Mouse (Mus musculus) forebrain, postnatal 0 days (tissue): Measurements from ENCODE around the gene Cep290. TPM values are rescaled to one million over a fixed set of nuclear protein-coding genes. Genes with fewer than 3 reads are reported as not detected.

Experiments
- ATAC-seq: fragments of 200-750 bp; cut with Nextera tagmentation; 2 replicates; pipeline ENCODE4 v1.8.0; 2017; ENCODE audit warnings: mild to moderate bottlenecking, moderate library complexity
- DNase-seq: peaks from one replicate; pipeline ENCODE4 v3.0.0-alpha.2; 2015
- H3K27ac ChIP-seq: fragments of 300-500 bp; sonication (generic); 2 replicates; pipeline ENCODE4 v1.5.1; 2014; ENCODE audit warnings: low read depth, mild to moderate bottlenecking, antibody characterized with exemption, low read length, moderate library complexity, mixed read lengths
- H3K27me3 ChIP-seq: fragments of 300-500 bp; sonication (generic); 2 replicates; pipeline ENCODE4 v1.6.1; 2014; ENCODE audit warnings: mild to moderate bottlenecking, low read length, mixed read lengths; ENCODE audit not compliant: insufficient read depth
- H3K36me3 ChIP-seq: fragments of 300-500 bp; sonication (generic); 2 replicates; pipeline ENCODE4 v1.6.1; 2014; ENCODE audit warnings: mild to moderate bottlenecking, moderate library complexity; ENCODE audit not compliant: insufficient read depth
- H3K4me1 ChIP-seq: fragments of 300-500 bp; sonication (generic); 2 replicates; pipeline ENCODE4 v1.6.1; 2014; ENCODE audit warnings: antibody characterized with exemption; ENCODE audit not compliant: insufficient read depth
- H3K4me2 ChIP-seq: fragments of 300-500 bp; sonication (generic); 2 replicates; pipeline ENCODE4 v1.6.1; 2014; ENCODE audit warnings: low read depth, mild to moderate bottlenecking, moderate library complexity
- H3K4me3 ChIP-seq: fragments of 300-500 bp; sonication (generic); 2 replicates; pipeline ENCODE4 v1.5.1; 2014; ENCODE audit warnings: low read depth, low read length, mixed read lengths
- H3K9ac ChIP-seq: fragments of 300-500 bp; sonication (generic); 2 replicates; pipeline ENCODE4 v1.6.1; 2014; ENCODE audit warnings: mild to moderate bottlenecking
- H3K9me3 ChIP-seq: fragments of 300-500 bp; sonication (generic); 2 replicates; pipeline ENCODE4 v1.6.1; 2016; ENCODE audit warnings: low read length
- CTCF ChIP-seq: sonication (generic); IDR thresholded peaks from 2 replicates; pipeline ENCODE4 v1.5.1; 2016; ENCODE audit warnings: antibody characterized with exemption, control low read depth, low read depth
- WGBS: fragments of 180-500 bp; shearing (Covaris S2); extraction: QIAGEN DNeasy Blood & Tissue Kit; methylation state at CpG from one replicate; pipeline ENCODE4 v1.1.7; 2014; 5-methylcytosine and 5-hydroxymethylcytosine counted together
- polyA plus RNA-seq: library from polyadenylated mRNA; unstranded; fragments of >200 nt; fragmentation: Nextera tagmentation; extraction: Ambion mirVana; gene quantifications from 2 replicates; pipeline ENCODE4 v1.2.1, GENCODE M21; 2015
- total RNA-seq: library from RNA; depleted of rRNA; stranded (reverse); fragments of >200 nt; gene quantifications from 2 replicates; pipeline ENCODE4 v1.2.3, GENCODE M21; 2014; rRNA removed

Cep290 gene
- total and polyA plus RNA-seq, 2 experiments from 2014 or later = 4.0 to 8.0 TPM

DNA sequence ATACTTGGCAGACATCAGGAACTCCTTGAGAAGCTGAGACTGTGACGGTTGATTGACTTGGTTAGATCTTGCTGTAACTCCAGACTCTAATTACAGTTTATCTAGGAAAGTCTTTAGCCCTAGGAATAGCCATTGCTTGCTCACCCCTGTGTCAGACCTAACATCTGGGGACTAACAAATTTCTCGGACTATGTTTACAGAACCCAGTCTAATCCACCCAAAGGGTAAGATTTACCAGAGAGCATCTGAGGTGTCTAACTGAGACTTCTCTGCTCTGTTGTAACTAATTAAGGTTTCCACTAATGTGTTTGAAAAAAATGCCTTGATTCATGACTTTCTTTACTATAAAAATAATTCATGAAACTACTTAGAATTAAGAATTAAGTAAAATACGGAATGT lies 135.1 kb downstream of the Cep290 start:
- no peak overlapping the region for H3K27ac ChIP-seq
- TF ChIP-seq CTCF = no peak
- no peak for DNase-seq
- 82% methylated on average over 3 of the region's 3 CpGs for WGBS
- H3K9ac ChIP-seq = no peak overlapping the region
- H3K27me3 ChIP-seq = no peaks in the 10 kb centered on the region
- no peaks in the 10 kb centered on the region for H3K36me3 ChIP-seq
- ATAC-seq = no peak
- no peaks in the 10 kb centered on the region for H3K9me3 ChIP-seq
- no peak overlapping the region for H3K4me3 ChIP-seq
- no peak overlapping the region for H3K4me2 ChIP-seq
- no peaks in the 10 kb centered on the region for H3K4me1 ChIP-seq

Other genes with a start within 250 kb of the Cep290 start
- gene Gm4301, start 151.9 kb upstream of the Cep290 start, total RNA-seq = not detected in 2 replicates
- not detected in 2 replicates for gene Gm4301, start 151.9 kb upstream of the Cep290 start, polyA plus RNA-seq
- gene Gm4302, start 146.7 kb upstream of the Cep290 start, total RNA-seq = not detected in 2 replicates
- not detected in 2 replicates for gene Gm4302, start 146.7 kb upstream of the Cep290 start, polyA plus RNA-seq
- gene Gm4303, start 141.6 kb upstream of the Cep290 start, total RNA-seq = not detected in 2 replicates
- not detected in 2 replicates for gene Gm4303, start 141.6 kb upstream of the Cep290 start, polyA plus RNA-seq
- gene Gm4305, start 136.5 kb upstream of the Cep290 start, total RNA-seq = not detected in 2 replicates
- gene Gm4305, start 136.5 kb upstream of the Cep290 start, polyA plus RNA-seq = not detected in 2 replicates
- gene Gm4307, start 126.2 kb upstream of the Cep290 start, total RNA-seq = not detected in 2 replicates
- not detected in 2 replicates for gene Gm4307, start 126.2 kb upstream of the Cep290 start, polyA plus RNA-seq
- gene Gm4312, start 105.0 kb upstream of the Cep290 start, total RNA-seq = not detected in 2 replicates
- gene Gm4312, start 105.0 kb upstream of the Cep290 start, polyA plus RNA-seq = not detected in 2 replicates
- gene Tmtc3, start 208 bp upstream of the Cep290 start, total RNA-seq = 11.1 and 14.2 TPM in 2 replicates
- 2.8 and 4.8 TPM in 2 replicates for gene Tmtc3, start 208 bp upstream of the Cep290 start, polyA plus RNA-seq
- gene 4930430F08Rik, start 102.9 kb downstream of the Cep290 start, total RNA-seq = 18.5 and 24.9 TPM in 2 replicates
- gene 4930430F08Rik, start 102.9 kb downstream of the Cep290 start, polyA plus RNA-seq = 11.5 and 14.3 TPM in 2 replicates
- gene 1700017N19Rik, start 102.9 kb downstream of the Cep290 start, total RNA-seq = not detected in 2 replicates
- gene 1700017N19Rik, start 102.9 kb downstream of the Cep290 start, polyA plus RNA-seq = 0.08 and 0.24 TPM in 2 replicates